Mouse (Mus musculus) telencephalon, adult 2 months (tissue): ENCODE measurements at regions not wholly inside any gene's neighbourhood (a gene's known extent, or its start where the extent isn't known, plus 50 kb on each side); places are given as distances from the start of the nearest gene placed in this dataset.

Experiments
- DNase-seq: peaks from one replicate; pipeline ENCODE4 v3.0.0-alpha.2; 2011; ENCODE audit warnings: low read depth, low spot score

DNA sequence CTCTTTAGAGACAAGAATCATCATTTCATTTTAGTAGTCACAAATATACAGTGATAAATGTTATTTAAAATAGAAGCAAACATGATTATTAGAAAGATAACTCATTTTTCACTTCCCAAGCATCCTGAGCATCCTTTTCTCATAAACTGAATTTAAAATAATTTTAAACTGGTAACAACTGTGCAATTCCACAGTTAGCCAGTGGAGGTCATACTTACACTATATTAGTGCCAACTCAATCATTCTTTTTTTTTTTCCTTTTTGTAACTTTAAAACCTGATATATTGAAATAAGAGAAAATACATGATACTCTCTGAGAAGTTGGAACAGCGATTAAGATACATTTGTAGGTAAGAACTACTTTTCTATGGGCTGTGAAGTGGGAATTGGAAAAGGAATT lies 113.2 kb upstream of the Gm17509 start:
- no peak for DNase-seq

DNA sequence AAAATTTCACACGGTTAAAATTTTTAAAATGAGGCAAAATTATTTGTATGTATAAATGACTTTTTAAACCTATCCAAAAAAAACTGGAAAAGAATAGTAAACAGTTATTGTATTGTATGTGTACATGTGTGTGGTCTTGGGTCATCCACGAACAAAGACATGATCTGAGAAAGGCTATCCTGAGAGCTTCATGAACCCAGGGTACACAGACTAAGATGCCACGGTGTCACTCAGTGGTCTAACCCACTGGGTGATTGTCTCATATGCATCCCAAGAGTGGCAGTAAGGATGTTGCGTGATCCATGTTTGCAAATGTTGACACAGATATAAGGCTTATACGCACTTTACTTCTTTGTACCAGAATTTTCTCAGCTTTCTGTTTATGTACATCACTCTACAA lies 113.7 kb upstream of the Gm17509 start:
- DNase-seq, result no peak

DNA sequence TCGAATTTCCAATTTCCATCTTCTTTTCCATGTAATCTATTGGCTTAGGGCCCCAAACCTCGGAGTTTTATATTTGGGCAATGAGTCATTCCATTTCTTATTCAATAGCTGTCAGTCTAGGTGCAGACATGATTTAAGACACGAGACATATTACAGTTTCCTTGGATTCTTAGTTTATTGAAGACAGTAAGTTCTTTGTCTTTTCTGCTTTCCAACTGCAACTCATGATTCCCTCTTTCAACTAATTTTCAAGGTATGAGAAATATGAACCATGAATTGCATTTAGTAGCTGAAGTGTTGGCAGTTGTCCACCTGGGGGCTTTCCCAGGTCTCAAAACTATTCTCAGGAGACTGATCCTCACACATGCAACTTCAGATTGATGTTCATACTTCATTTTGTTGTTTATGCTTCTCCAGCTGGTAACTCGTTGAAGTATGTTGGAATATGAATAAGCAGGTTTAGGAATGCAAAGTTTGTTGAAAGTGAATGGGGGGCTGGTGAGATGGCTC lies 160.3 kb upstream of the Gm17509 start:
- DNase-seq, result no peak

DNA sequence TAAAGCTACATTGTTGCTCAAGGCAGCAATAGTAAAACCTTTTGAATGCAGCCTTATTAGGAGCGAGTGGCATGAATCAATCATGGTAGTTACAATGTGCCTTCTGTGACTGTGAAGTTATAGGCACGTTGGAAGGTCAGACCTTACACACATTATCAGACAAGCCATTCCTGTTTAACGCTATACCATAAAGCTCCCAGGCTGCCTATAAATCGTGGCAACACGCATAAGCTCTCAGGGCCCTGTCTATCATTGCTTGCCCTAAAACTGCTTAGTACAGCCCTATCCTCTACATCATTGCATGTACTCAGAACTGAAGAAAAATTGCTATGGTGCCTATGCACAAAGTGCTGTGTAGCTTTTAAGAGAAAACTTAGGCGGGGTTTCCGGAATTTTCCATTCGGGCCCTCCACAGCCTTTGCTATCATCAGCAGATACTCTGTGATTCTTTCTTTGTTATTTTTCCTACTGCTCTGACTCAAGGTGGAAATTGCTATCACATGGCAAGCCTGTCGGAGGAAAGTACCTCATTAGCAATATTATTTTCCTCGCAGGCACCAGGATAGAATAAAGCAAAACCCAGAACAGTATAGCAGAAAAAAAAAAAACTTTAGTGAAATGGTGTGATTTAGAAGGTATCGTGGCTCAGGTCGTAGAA lies 162.7 kb upstream of the Gm17509 start:
- no peak for DNase-seq

DNA sequence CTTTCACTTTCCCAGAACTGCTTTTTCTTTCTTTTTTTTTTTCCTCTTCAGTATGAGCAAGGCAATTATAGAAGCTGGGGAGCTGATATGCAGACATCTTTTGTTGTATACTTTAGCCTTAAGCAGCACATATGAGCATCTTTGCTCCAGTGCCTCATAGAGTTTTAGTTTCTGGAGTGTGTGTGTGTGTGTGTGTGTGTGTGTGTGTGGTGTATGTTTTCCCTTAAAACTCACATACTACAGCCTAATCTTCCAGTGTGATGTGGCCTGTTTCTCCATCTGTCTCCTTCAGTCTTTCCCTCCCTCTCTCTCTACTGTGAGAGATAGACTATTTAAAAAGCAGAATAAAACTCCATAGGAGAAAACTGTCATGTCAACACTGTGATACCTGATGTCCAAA lies 169.4 kb upstream of the Gm17509 start:
- no peak for DNase-seq

DNA sequence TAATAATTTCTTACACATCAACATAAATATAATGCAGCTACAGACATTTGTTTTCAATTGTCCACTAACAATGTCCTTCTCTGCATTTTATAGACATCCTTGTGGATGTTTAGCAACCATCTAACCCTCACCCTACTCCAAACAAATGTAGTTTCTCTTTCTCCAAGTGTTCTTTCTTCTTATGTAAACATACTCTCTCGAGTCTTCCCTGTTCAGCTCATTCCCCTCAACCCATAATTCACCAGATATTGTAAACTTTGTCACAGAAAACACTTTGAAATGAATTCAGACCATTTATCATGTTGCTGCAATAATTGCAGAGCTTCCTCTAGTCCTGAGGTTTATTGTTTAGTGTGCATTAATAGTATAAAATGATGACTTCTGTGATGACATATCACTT lies 172.6 kb upstream of the Gm17509 start:
- DNase-seq, result no peak

DNA sequence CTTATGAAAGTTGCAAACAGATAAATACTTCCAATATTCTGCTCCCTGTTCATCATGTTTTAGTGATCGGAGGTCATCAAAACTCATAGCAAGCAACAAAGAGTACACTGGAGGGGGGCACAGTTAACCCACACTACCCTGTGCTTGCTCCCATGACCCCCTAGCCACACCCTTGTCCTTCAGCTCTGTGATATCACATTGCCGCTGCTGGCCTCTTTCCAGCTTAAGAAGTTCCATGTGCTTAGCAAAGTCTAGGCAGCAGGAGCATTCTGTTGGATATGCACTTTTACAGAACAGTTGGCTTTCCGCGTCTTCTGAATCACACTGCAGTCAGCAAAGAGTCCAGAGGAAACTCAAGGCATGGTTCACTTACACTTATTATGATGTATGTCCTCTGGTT lies 180.4 kb upstream of the Gm17509 start:
- no peak for DNase-seq

DNA sequence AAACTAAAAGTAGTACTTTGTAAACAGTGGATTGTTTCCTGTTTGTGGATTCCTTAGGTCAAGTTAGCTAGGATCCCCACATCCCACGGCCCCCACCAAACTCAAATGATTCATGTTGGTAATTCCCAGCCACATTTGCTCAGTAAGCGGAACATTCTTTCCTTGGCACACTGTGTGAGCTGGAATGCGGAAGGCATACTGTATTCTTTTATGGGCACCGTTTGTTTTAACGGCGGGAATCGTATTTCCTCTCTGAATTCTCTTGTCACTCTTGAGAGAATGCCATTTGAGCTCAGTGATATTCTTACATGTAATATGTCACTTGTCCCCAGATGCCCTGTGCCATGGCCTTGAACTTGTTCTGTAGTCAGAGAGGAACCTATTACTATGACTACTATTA lies 189.1 kb upstream of the Gm17509 start:
- no peak for DNase-seq

DNA sequence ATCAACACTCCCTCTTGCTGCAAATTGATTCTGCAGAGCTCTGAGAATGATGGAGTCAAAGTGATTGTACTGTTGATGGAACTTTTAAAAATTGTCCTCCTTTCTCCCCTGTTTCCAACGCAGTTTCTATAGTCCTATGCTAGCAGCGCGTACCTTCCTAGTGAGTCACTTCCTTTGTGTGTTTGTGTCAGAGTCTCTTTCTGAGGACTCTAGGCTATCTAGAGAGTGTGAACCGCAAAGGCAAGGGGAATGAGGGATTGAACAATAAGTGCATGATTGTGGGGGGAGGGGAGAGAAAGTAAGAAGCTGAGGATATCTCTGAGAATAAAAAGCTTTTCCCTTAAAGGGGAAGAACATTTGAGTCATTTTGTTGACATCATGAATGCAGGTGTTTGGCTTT lies 188.5 kb upstream of the Hcn1 start:
- no peak for DNase-seq

DNA sequence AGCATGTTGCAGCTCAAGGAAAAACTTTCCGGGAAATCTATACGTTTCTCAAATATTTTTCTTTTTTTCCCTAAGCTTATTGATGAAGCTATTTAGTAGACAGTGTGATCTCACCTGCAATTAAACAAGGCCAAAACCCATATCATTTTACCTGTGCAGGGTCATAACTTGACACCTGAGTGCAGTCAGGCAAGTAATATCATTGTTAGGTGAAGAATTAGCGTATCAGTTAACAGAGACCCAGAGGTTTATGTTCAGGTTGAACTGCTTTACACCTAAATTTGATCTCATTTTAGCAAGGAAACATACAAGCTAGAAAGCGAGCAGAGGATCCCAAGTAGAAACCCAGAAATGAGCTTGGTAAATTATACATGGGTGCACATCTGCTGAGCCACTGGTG lies 178.6 kb upstream of the Hcn1 start:
- no peak for DNase-seq

DNA sequence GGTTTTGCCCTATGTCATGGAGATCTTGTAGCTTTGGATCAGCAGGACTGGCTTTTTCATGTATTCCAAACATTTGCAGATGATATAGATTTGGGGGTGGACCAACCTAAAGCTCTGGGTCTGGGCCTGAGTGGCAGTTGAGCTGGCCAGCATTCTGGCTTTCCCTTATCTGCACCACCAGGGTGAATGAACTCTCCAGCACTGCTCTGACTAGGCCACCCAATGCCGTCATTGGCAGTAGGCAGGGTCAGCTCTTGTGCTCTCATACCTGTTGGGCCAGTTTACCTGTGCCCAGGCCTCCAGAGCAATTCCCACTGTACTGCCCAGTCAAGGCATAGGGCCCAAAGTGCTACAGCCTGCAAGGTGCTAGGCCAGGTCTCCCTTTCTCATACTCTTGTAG lies 177.1 kb upstream of the Hcn1 start:
- DNase-seq, result no peak

DNA sequence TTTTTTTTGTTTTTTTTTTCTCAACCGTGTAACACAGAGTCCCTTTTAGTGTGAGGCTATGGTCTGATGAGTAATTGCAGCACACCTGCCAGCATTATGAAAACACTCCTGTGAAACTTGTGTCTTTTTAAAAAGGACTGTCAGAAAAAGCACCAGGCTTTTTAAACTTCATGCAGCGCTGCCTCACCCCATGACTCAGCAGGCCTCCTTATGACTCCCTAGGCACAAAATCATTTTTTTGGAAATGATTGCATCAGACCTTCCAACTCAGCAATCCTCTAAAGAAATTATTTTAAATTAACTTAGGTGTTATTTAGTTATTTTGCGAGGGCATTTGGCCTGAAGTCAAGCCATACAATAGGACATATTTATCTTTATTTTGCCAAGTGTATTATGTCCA lies 134.7 kb upstream of the Hcn1 start:
- no peak for DNase-seq

DNA sequence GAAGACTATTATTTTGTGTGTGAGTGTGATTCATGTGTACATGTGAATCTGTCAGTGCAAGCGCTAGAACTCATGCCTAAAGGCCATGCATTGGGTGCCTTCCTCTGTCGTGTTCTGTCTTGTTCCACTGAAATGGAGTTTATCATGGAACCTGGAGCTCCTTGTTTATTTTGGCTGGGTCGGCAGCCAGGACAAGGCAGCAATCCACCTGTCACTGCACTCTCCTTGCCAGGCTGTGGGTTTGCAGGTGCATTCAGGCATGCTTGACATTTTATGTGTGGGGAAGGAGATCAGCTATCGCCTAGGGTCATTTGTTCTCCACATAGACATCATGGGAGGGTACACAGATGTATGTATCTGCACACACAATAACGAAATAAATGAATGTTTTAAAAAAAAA lies 129.4 kb upstream of the Hcn1 start:
- DNase-seq, result no peak

DNA sequence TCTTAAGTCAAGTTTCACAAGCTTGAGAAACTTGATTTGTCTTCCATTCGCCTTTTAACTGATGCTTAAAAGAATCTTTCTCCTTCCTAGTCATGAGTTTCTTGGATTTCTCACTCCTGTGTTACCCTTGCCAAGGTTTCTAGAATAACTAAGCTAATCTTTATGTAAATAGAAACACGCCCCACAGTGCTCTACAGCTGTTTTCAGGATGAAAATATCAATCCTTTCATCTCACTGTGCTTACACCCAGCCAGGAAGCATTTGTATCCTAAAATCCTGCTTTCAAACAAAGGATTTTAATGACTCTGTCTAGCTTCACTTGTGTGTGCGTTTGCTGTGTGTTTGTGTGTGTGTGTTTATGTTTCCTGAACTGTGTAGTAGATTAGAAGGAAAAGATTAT lies 119.5 kb upstream of the Hcn1 start:
- peak; percentile 8 for DNase-seq

DNA sequence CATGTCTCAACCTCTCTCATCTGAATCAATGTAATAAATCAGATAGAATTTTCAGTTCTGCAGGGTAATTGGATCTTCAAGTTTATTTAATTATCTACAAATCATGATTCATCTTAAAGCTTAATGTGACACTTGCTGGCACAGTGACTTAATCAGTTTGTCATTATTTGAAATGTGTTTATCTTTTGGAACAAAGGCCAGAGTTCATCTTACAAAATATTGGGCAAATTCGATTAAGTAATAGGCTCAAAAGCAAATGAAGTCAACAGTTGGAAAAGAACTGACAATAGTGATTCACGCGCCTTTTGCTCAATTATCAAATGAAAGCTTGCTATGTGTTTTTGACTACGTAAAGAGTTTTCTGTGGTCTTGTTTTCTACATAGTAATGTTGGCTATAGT lies 93.4 kb upstream of the Hcn1 start:
- DNase-seq, result no peak

DNA sequence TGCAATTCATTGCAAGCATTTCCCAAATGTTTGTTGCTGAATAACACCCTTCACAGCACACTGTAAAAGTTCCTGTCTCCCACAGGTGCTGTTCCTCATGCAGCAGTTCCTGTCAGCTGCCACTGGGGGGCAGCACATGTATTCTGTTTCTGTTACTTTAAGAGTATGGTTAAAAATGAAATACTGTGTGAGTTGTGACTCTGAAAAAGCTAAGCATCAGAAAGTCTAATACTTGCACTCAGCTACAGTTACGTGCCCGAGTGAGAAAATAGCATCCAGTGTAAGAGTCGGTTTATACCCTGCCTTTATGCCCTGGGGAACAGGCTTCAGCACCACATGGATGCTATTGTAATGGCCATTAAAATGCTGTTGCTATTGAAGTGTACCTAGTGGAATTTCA lies 52.0 kb upstream of the Hcn1 start:
- DNase-seq, result peak; percentile 40
